Mouse (Mus musculus) small intestine, adult 2 months (tissue): ENCODE results near the gene Atp6v1g3.

Source experiments
- CTCF ChIP-seq: fragments of 200-500 bp; IDR thresholded peaks from 2 replicates; pipeline ENCODE4 v1.5.1; 2012; ENCODE audit warnings: low read depth, mild to moderate bottlenecking, control low read depth, inconsistent platforms, low read length, moderate library complexity, mixed read lengths; ENCODE audit not compliant: insufficient replicate concordance, insufficient read length; ENCODE audit errors: extremely low read depth
- POLR2A ChIP-seq: fragments of 200-500 bp; IDR thresholded peaks from 2 replicates; pipeline ENCODE4 v1.6.1; 2012; ENCODE audit warnings: low read depth, mild to moderate bottlenecking, control low read depth, inconsistent platforms, low read length, moderate library complexity

GRCm38 (mm10) chr1:138243947-138244346 lies 29.6 kb upstream of the Atp6v1g3 start:
- no peak for TF ChIP-seq CTCF
- TF ChIP-seq POLR2A = no peak
